ENCODE assay signal across 9 mouse cellular contexts in the genomic region with DNA sequence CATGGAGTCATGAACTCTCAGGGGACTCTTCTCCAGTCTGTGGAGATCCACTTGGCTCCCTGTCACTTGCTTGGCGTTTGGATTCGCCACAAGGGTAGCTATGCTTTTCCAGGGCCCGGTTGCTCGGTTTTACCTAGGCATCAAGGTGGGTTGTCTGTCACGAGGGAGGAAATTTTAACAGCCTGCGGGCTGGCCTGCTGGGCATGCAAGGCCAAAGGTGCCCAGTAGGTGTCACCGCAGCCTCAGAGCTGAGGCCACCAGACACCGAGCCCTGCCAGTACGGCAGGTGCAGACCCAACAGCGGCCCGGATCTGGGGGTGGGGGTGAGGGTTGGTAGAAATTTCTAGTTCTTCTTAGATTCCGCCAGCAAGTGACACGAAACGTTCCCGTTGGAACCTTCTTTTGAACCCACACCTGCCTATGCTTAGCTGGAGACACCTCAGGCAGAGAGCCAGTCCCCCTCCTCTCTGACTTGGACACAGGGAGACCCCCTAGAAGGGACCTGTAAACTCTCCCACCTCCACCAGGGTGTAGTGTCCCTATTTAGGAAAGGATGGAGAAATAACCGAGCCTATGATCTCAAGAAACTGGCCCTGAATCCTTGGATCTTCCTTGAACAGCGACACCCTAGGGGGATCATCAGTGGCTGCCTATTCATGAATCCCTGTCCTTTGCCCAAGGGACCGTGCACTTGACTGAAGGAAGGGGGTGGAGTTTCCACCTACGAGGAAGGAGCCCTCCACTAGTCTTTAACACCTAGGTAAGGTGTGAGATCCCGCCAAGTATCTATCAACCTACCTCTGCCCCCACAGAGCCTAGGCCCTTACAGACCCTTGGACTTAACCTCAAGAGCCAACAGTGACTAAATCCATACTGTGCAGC. TPM values are rescaled to one million over a fixed set of nuclear protein-coding genes. Genes with fewer than 3 reads are reported as not detected.
A peak's percentile ranks its signal among the peaks of the same experiment; 100 is the strongest.
DNase-seq lines count a peak whose midpoint lies in the region; ATAC-seq lines count a peak whose summit lies in the region.
"Had no signal": no experiment of that assay in that cellular context is flagged by ENCODE, and none has a peak within 500 bp of the region (broad histone marks: within the 10 kb centered on the region; RNA-seq: fewer than 3 reads in every experiment).

No protein-coding gene starts in this region.

- H3K36me3 ChIP-seq in forebrain, embryonic 10.5 days (replicated peaks): no peaks in the 10 kb centered on the region
- H3K36me3 ChIP-seq in forebrain, embryonic 15.5 days: no peaks in the 10 kb centered on the region
- no peaks in the 10 kb centered on the region for H3K36me3 ChIP-seq in hindbrain, embryonic 16.5 days (ENCODE audit: control insufficient read depth, insufficient read depth, low read length)
- H3K36me3 ChIP-seq in megakaryocyte, embryonic 14.5 days (replicated peaks; ENCODE audit: low read length): no peaks in the 10 kb centered on the region

- no peak overlapping the region for H3K9ac ChIP-seq in forebrain, embryonic 15.5 days (replicated peaks)
- no peak overlapping the region for H3K9ac ChIP-seq in hindbrain, embryonic 16.5 days (ENCODE audit: low read depth, low read length)

- no peak overlapping the region for H3K4me2 ChIP-seq in forebrain, embryonic 15.5 days (replicated peaks)
- peak overlapping the region; percentile 67 for H3K4me2 ChIP-seq in hindbrain, embryonic 16.5 days (ENCODE audit: low read length)

- H3K4me1 ChIP-seq in forebrain, embryonic 10.5 days: peaks cover 45% of the 10 kb centered on the region
- H3K4me1 ChIP-seq in forebrain, embryonic 15.5 days: peaks cover 35% of the 10 kb centered on the region
- peaks cover 32% of the 10 kb centered on the region for H3K4me1 ChIP-seq in hindbrain, embryonic 16.5 days (ENCODE audit: control insufficient read depth, insufficient read depth, low read depth, low read length)
- peaks cover 35% of the 10 kb centered on the region for H3K4me1 ChIP-seq in megakaryocyte, embryonic 14.5 days

- ATAC-seq in forebrain, embryonic 15.5 days (replicated peaks): no peak
- ATAC-seq in hindbrain, embryonic 16.5 days: peak; percentile 74

- H3K27me3 ChIP-seq in forebrain, embryonic 10.5 days (ENCODE audit: poor library complexity, severe bottlenecking): peaks cover 99% of the 10 kb centered on the region
- H3K27me3 ChIP-seq in forebrain, embryonic 15.5 days: peaks cover 86% of the 10 kb centered on the region
- peaks cover 83% of the 10 kb centered on the region for H3K27me3 ChIP-seq in hindbrain, embryonic 16.5 days (replicated peaks; ENCODE audit: control insufficient read depth, insufficient read depth, low read length)
- peaks cover 95% of the 10 kb centered on the region for H3K27me3 ChIP-seq in megakaryocyte, embryonic 14.5 days (replicated peaks)

- H3K9me3 ChIP-seq in forebrain, embryonic 10.5 days: no peaks in the 10 kb centered on the region
- no peaks in the 10 kb centered on the region for H3K9me3 ChIP-seq in forebrain, embryonic 15.5 days
- H3K9me3 ChIP-seq in hindbrain, embryonic 16.5 days (ENCODE audit: control insufficient read depth, low read length): no peaks in the 10 kb centered on the region
- no peaks in the 10 kb centered on the region for H3K9me3 ChIP-seq in megakaryocyte, embryonic 14.5 days

- intact Hi-C loops in left cerebral cortex, postnatal 14 days (cut with DNase I): loop anchor here (5.0 kb wide), 1 partner anchor 68 kb away; no protein-coding TSS in a partner anchor

- DNase-seq in forebrain, embryonic 10.5 days (ENCODE audit: extremely low spot score, low spot score): peak; percentile 71
- DNase-seq in cerebellum, adult 8-10 months: peak; percentile 73
- DNase-seq in frontal cortex, postnatal 36 days (ENCODE audit: low spot score in 2 of 2): peak; percentile 51 to 55
- DNase-seq in left cerebral cortex, postnatal 14 days (ENCODE audit: low spot score in 2 of 2): peak; percentile 25 to 66
- DNase-seq in skeletal muscle tissue, adult 2 months (ENCODE audit: low read depth, low spot score): peak; percentile 10

- no peak overlapping the region for H3K27ac ChIP-seq in forebrain, embryonic 10.5 days
- H3K27ac ChIP-seq in forebrain, embryonic 15.5 days (replicated peaks): no peak overlapping the region
- H3K27ac ChIP-seq in hindbrain, embryonic 16.5 days (ENCODE audit: low read depth, low read length): no peak overlapping the region
- H3K27ac ChIP-seq: macrophage had no signal

- H3K4me3 ChIP-seq in forebrain, embryonic 10.5 days: peak overlapping the region; percentile 42
- no peak overlapping the region for H3K4me3 ChIP-seq in forebrain, embryonic 15.5 days
- H3K4me3 ChIP-seq in hindbrain, embryonic 16.5 days (ENCODE audit: low read length): peak overlapping the region; percentile 12; the same call in 1 of the 2 replicates
- peak overlapping the region; percentile 83 for H3K4me3 ChIP-seq in megakaryocyte, embryonic 14.5 days (replicated peaks)

- WGBS in forebrain, embryonic 10.5 days: 4% methylated on average over 20 of the region's 20 CpGs
- WGBS in forebrain, embryonic 15.5 days: 2% methylated on average over 20 of the region's 20 CpGs
- 3% methylated on average over 20 of the region's 20 CpGs for WGBS in hindbrain, embryonic 16.5 days

RNA-seq across cellular contexts. Expression of a gene that starts 2.4 kb away (rescaled TPM):
- polyA plus RNA-seq in forebrain, embryonic 10.5 days (2016; fragmentation: Nextera tagmentation; extraction: Ambion mirVana): 0.10 TPM in 1 of 2 replicates, not detected in the other
- polyA plus RNA-seq in forebrain, embryonic 15.5 days (2015; fragmentation: Nextera tagmentation; extraction: Ambion mirVana): 0.09 and 0.22 TPM in 2 replicates
- 0.25 and 0.30 TPM in 2 replicates for polyA plus RNA-seq in hindbrain, embryonic 16.5 days (2015; fragmentation: Nextera tagmentation; extraction: Ambion mirVana)
- under 1 TPM; 0.30 to 0.33 TPM for total RNA-seq in left cerebral cortex, postnatal 14 days (2021)
- polyA plus RNA-seq in megakaryocyte, embryonic 14.5 days (2012; ENCODE audit: insufficient read depth, low replicate concordance): 0.10 TPM in 1 of 2 replicates, not detected in the other

RNA-seq across cellular contexts. Expression of a gene that starts 13.6 kb away (rescaled TPM):
- polyA plus RNA-seq in forebrain, embryonic 10.5 days (2016; fragmentation: Nextera tagmentation; extraction: Ambion mirVana): 0.04 and 0.25 TPM in 2 replicates
- 0.59 and 0.67 TPM in 2 replicates for polyA plus RNA-seq in forebrain, embryonic 15.5 days (2015; fragmentation: Nextera tagmentation; extraction: Ambion mirVana)
- polyA plus RNA-seq in hindbrain, embryonic 16.5 days (2015; fragmentation: Nextera tagmentation; extraction: Ambion mirVana): 1.1 and 1.6 TPM in 2 replicates
- 1 to 10 TPM; 1.9 TPM for total RNA-seq in left cerebral cortex, postnatal 14 days (2021)
- polyA plus RNA-seq in megakaryocyte, embryonic 14.5 days (2012; ENCODE audit: insufficient read depth, low replicate concordance): 0.02 TPM in 1 of 2 replicates, not detected in the other
- polyA plus RNA-seq: macrophage had no signal

RNA-seq across cellular contexts. Expression of a gene that starts 56.1 kb away (rescaled TPM):
- not detected in 2 replicates for polyA plus RNA-seq in forebrain, embryonic 10.5 days (2016; fragmentation: Nextera tagmentation; extraction: Ambion mirVana)
- not detected in 2 replicates for polyA plus RNA-seq in forebrain, embryonic 15.5 days (2015; fragmentation: Nextera tagmentation; extraction: Ambion mirVana)
- 1.4 and 2.1 TPM in 2 replicates for polyA plus RNA-seq in hindbrain, embryonic 16.5 days (2015; fragmentation: Nextera tagmentation; extraction: Ambion mirVana)
- total RNA-seq in left cerebral cortex, postnatal 14 days (2021): under 1 TPM in 1 of 2 experiments, not detected in 1; 0.51 TPM
- polyA plus RNA-seq in megakaryocyte, embryonic 14.5 days (2012; ENCODE audit: insufficient read depth, low replicate concordance): not detected in 2 replicates
- polyA plus RNA-seq: macrophage had no signal

Comparison
In these comparisons a context has a peak if more than half of its experiments do, and no peak if none do; other contexts are left out.
1. DNase-seq: peak in every context shown above with its lines; median percentile 73 in cerebellum, adult 8-10 months; 71 in forebrain, embryonic 10.5 days; 53 in frontal cortex, postnatal 36 days; 46 in left cerebral cortex, postnatal 14 days; 10 in skeletal muscle tissue, adult 2 months.